Mouse (Mus musculus): ENCODE measurements around the gene Amt. TPM values are rescaled to one million over a fixed set of nuclear protein-coding genes. Genes with fewer than 3 reads are reported as not detected.

Gene Amt
- 10.9 and 13.5 TPM in 2 replicates for polyA plus RNA-seq (2015; fragmentation: Nextera tagmentation; extraction: Ambion mirVana)

DNA sequence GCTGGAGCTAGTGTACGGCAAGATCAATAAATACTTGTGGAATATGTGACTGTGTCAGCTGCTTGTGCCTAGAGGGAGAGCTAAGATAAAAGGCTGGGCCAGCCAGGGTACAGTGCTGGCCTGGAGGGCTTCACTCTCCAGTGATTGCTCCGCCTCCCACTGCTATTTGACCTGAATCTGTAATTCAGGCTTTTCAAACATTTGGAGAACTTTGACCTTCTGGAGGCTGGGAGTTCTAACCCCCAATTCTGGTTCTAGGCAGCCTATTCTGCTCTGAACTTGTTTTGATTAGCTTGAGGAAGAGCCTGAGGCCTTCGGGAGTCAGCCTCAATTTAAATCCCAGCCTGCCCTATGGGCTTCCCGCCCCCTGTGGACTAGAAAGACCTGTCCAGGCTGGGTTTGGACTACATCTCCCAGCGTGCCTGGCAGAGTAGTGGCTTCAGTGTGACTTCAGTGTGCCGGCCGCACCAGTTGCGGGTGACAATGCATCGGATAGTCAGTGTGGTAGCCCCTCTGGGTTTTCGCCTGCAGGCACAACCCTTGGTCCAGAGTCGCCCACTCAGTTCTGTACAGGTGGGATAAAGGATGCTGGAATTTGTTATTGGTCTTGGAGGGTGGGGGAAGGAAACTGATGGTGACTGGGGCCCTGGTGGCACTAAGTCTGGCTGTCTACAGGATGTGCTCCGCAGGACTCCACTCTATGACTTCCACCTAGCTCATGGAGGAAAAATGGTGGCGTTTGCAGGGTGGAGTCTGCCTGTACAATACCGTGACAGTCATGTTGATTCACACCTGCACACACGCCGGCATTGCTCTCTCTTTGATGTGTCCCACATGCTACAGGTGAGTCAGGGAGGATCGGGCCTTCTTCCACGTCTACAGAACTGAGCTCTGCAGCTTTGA lies at the start of gene Amt:
TSS of gene Amt (plus strand) at position 401 of the 903 bp plus-strand sequence.
- Histone ChIP-seq H3K4me3 (ENCODE audit: low read depth, low read length) (peak within 1 kb of the TSS; percentile 11), H3K4me1 (ENCODE audit: insufficient read depth) (no peaks in the 10 kb centered on the region), H3K27ac (ENCODE audit: low read depth) (peak within 1 kb of the TSS; percentile 81), H3K9ac (replicated peaks) (peak within 1 kb of the TSS; percentile 48), H3K9me3 (ENCODE audit: low read length) (no peaks in the 10 kb centered on the region), H3K36me3 (replicated peaks; ENCODE audit: insufficient read depth, low read length) (peaks cover 3% of the 10 kb centered on the region; the same call in 1 of the 2 replicates), H3K4me2 (ENCODE audit: low read depth, low read length) (peak within 1 kb of the TSS; percentile 52), H3K27me3 (ENCODE audit: insufficient read depth, low read length) (no peaks in the 10 kb centered on the region)
- 50% methylated on average over 18 of the region's 18 CpGs for WGBS (ENCODE audit: insufficient replicate concordance)
- TF ChIP-seq CTCF (IDR thresholded peaks at IDR 0.05; ENCODE audit: low read depth) (no peak), EP300 (IDR thresholded peaks at IDR 0.05; ENCODE audit: low read depth) (no peak)
- ATAC-seq (peak; percentile 79), DNase-seq (peak; percentile 33)

- 73% methylated on average over 5 of the region's 5 CpGs for WGBS (ENCODE audit: insufficient replicate concordance)
These were observed 47.7 kb upstream of the Amt start for GRCm38 (mm10) chr9:108248957-108249356.

DNA sequence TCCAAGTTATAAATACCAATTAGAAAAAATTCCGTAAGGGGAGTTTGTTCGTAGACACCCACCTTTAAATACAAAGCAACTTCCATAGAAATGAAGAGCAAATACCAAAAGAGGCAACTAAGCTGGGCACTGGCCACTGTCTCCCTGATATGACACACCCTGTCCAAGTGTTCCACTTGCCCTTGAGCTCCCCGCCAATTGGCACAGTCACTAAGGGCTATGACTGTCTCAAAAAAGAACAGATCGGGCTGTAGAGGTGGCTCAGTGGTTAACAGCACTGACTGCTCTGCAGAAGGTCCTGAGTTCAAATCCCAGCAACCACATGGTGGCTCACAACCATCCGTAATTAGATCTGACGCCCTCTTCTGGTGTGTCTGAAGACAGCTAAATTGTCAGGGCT lies 44.8 kb upstream of the Amt start:
- WGBS (ENCODE audit: insufficient replicate concordance) = 81% methylated on average over 6 of the region's 6 CpGs
- H3K4me3 ChIP-seq (ENCODE audit: low read depth, low read length) = no peak overlapping the region
- no peaks in the 10 kb centered on the region for H3K9me3 ChIP-seq (ENCODE audit: low read length)
- 0 out of 2 replicates have a peak, but pooled peaks cover 4% of the 10 kb centered on the region for H3K36me3 ChIP-seq (replicated peaks; ENCODE audit: insufficient read depth, low read length)
- H3K27ac ChIP-seq (ENCODE audit: low read depth) = no peak overlapping the region
- TF ChIP-seq EP300 (IDR thresholded peaks at IDR 0.05; ENCODE audit: low read depth) = no peak
- no peak for TF ChIP-seq CTCF (IDR thresholded peaks at IDR 0.05; ENCODE audit: low read depth)
- H3K4me2 ChIP-seq (ENCODE audit: low read depth, low read length) = no peak overlapping the region
- ATAC-seq (no peak), DNase-seq (no peak)
- no peak overlapping the region for H3K9ac ChIP-seq (replicated peaks)
- no peaks in the 10 kb centered on the region for H3K4me1 ChIP-seq (ENCODE audit: insufficient read depth)
- H3K27me3 ChIP-seq (ENCODE audit: insufficient read depth, low read length) = no peaks in the 10 kb centered on the region

More at GRCm38 (mm10) chr9:108248957-108249356, 47.7 kb upstream of the Amt start:
- TF ChIP-seq CTCF (IDR thresholded peaks at IDR 0.05; ENCODE audit: low read depth) = no peak
- TF ChIP-seq EP300 (IDR thresholded peaks at IDR 0.05; ENCODE audit: low read depth) = no peak
- Histone ChIP-seq H3K9me3 (ENCODE audit: low read length) (no peaks in the 10 kb centered on the region), H3K9ac (replicated peaks) (no peak overlapping the region), H3K27ac (ENCODE audit: low read depth) (no peak overlapping the region), H3K4me3 (ENCODE audit: low read depth, low read length) (no peak overlapping the region), H3K27me3 (ENCODE audit: insufficient read depth, low read length) (no peaks in the 10 kb centered on the region), H3K36me3 (replicated peaks; ENCODE audit: insufficient read depth, low read length) (peaks cover 4% of the 10 kb centered on the region; the same call in 1 of the 2 replicates), H3K4me2 (ENCODE audit: low read depth, low read length) (no peak overlapping the region), H3K4me1 (ENCODE audit: insufficient read depth) (no peaks in the 10 kb centered on the region)
- ATAC-seq = no peak
- DNase-seq = no peak

DNA sequence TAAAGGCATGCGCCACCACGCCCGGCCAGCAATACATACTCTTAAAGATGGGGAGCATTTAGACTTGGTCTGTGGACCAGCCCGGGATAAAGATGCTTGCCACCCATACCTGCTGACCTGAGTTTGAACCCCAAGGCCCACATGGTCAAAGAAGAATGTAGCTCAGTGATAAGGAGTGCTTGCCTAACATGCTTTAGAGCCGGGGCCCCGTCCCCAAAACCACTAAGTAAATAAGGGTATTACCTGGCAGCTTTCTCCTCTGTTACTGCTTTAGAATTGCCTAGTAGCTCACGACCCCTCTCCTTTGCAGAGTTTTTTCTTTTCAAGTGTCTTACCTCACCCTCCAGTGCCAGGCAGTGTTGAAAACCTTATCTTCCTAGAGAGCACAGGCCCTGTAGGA lies 43.9 kb upstream of the Amt start:
- no peaks in the 10 kb centered on the region for H3K9me3 ChIP-seq (ENCODE audit: low read length)
- no peak for TF ChIP-seq EP300 (IDR thresholded peaks at IDR 0.05; ENCODE audit: low read depth)
- TF ChIP-seq CTCF (IDR thresholded peaks at IDR 0.05; ENCODE audit: low read depth) = no peak
- no peak overlapping the region for H3K27ac ChIP-seq (ENCODE audit: low read depth)
- H3K4me1 ChIP-seq (ENCODE audit: insufficient read depth) = no peaks in the 10 kb centered on the region
- H3K4me2 ChIP-seq (ENCODE audit: low read depth, low read length) = no peak overlapping the region
- no peak for ATAC-seq
- H3K27me3 ChIP-seq (ENCODE audit: insufficient read depth, low read length) = no peaks in the 10 kb centered on the region
- DNase-seq = no peak
- no peak overlapping the region for H3K4me3 ChIP-seq (ENCODE audit: low read depth, low read length)
- H3K9ac ChIP-seq (replicated peaks) = no peak overlapping the region
- H3K36me3 ChIP-seq (replicated peaks; ENCODE audit: insufficient read depth, low read length) = 0 out of 2 replicates have a peak, but pooled peaks cover 4% of the 10 kb centered on the region
- 79% methylated on average over 7 of the region's 7 CpGs for WGBS (ENCODE audit: insufficient replicate concordance)

DNA sequence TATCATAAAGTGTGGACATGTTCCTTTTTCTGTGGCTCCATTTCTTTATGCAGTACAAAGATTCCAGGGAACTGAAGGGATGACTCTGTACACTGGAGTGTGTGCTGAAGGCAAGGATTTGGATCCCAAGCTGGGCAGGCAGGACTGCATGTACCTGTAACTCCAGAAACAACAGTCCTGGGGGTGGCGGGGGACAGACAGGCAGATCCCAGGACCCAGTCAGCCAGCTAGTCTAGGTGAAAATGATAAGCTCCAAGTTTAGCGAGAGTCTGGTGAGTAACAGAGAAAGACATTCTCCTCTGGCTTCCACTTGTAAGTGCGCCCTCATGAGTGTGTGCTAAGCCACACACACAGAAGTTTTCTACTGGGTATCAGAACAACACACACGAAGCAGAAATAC lies 36.1 kb upstream of the Amt start:
- no peak overlapping the region for H3K9ac ChIP-seq (replicated peaks)
- H3K4me2 ChIP-seq (ENCODE audit: low read depth, low read length) = no peak overlapping the region
- H3K4me3 ChIP-seq (ENCODE audit: low read depth, low read length) = no peak overlapping the region
- DNase-seq (no peak), ATAC-seq (no peak)
- H3K27me3 ChIP-seq (ENCODE audit: insufficient read depth, low read length) = no peaks in the 10 kb centered on the region
- TF ChIP-seq EP300 (IDR thresholded peaks at IDR 0.05; ENCODE audit: low read depth) (no peak), CTCF (IDR thresholded peaks at IDR 0.05; ENCODE audit: low read depth) (no peak)
- H3K4me1 ChIP-seq (ENCODE audit: insufficient read depth) = peaks cover 13% of the 10 kb centered on the region
- H3K27ac ChIP-seq (ENCODE audit: low read depth) = no peak overlapping the region
- H3K9me3 ChIP-seq (ENCODE audit: low read length) = no peaks in the 10 kb centered on the region
- 70% methylated on average over 4 of the region's 4 CpGs for WGBS (ENCODE audit: insufficient replicate concordance)
- no peaks in the 10 kb centered on the region for H3K36me3 ChIP-seq (replicated peaks; ENCODE audit: insufficient read depth, low read length)

GRCm38 (mm10) chr9:108261865-108262264 lies 34.8 kb upstream of the Amt start:
- WGBS (ENCODE audit: insufficient replicate concordance) = 68% methylated on average over 7 of the region's 7 CpGs
- TF ChIP-seq EP300 (IDR thresholded peaks at IDR 0.05; ENCODE audit: low read depth) = no peak
- no peak for TF ChIP-seq CTCF (IDR thresholded peaks at IDR 0.05; ENCODE audit: low read depth)
- H3K9me3 ChIP-seq (ENCODE audit: low read length) = no peaks in the 10 kb centered on the region
- ATAC-seq (no peak), DNase-seq (no peak)
- H3K27ac ChIP-seq (ENCODE audit: low read depth) = no peak overlapping the region
- no peak overlapping the region for H3K4me3 ChIP-seq (ENCODE audit: low read depth, low read length)
- H3K36me3 ChIP-seq (replicated peaks; ENCODE audit: insufficient read depth, low read length) = no peaks in the 10 kb centered on the region
- H3K9ac ChIP-seq (replicated peaks) = no peak overlapping the region; the same call in 1 of the 2 replicates
- peaks cover 13% of the 10 kb centered on the region for H3K4me1 ChIP-seq (ENCODE audit: insufficient read depth)
- H3K4me2 ChIP-seq (ENCODE audit: low read depth, low read length) = peak overlapping the region; percentile 98
- no peaks in the 10 kb centered on the region for H3K27me3 ChIP-seq (ENCODE audit: insufficient read depth, low read length)
